Mouse (Mus musculus) heart, embryonic 14.5 days (tissue): ENCODE results near the gene Cnot10. TPM values are rescaled to one million over a fixed set of nuclear protein-coding genes. Genes with fewer than 3 reads are reported as not detected.
A peak's percentile ranks its signal among the peaks of the same experiment; 100 is the strongest.

Experiments used
- ATAC-seq: fragments of 200-750 bp; cut with Nextera tagmentation; 2 replicates; pipeline ENCODE4 v1.8.0; 2017; ENCODE audit warnings: low read depth, moderate TSS enrichment; ENCODE audit not compliant: insufficient number of reproducible peaks, insufficient read depth, low FRiP score
- H3K27ac ChIP-seq, 2 experiments: fragments of 200-500 bp in 1 of 2; fragments of 300-500 bp in 1 of 2; sonication (generic) in 1 of 2; replicated peaks in 1 of 2; 2 replicates each; pipeline ENCODE4 v1.5.1; 2012 to 2014; ENCODE audit warnings: low read depth in 2 of 2, low read length in 2 of 2, control low read depth in 1 of 2, mild to moderate bottlenecking in 1 of 2, mixed read lengths in 1 of 2; ENCODE audit not compliant: control insufficient read depth in 1 of 2, insufficient read depth in 1 of 2
- H3K27me3 ChIP-seq: fragments of 300-500 bp; sonication (generic); 2 replicates; pipeline ENCODE4 v1.6.1; 2014; ENCODE audit warnings: mild to moderate bottlenecking, low read length, control low read depth; ENCODE audit not compliant: control insufficient read depth, insufficient read depth
- H3K36me3 ChIP-seq: fragments of 300-500 bp; sonication (generic); 2 replicates; pipeline ENCODE4 v1.6.1; 2014; ENCODE audit warnings: mild to moderate bottlenecking, control low read depth, low read length, mixed read lengths; ENCODE audit not compliant: control insufficient read depth, insufficient read depth
- H3K4me1 ChIP-seq, 2 experiments: fragments of 200-500 bp in 1 of 2; fragments of 300-500 bp in 1 of 2; sonication (generic) in 1 of 2; 2 replicates each; pipeline ENCODE4 v1.6.1; 2012 to 2014; ENCODE audit warnings: low read length in 2 of 2, control low read depth in 1 of 2, mixed read lengths in 1 of 2; ENCODE audit not compliant: control insufficient read depth in 2 of 2, insufficient read depth in 2 of 2
- H3K4me2 ChIP-seq: fragments of 300-500 bp; sonication (generic); 2 replicates; pipeline ENCODE4 v1.6.1; 2014; ENCODE audit warnings: mild to moderate bottlenecking, low read length
- H3K4me3 ChIP-seq, 2 experiments: fragments of 200-500 bp in 1 of 2; fragments of 300-500 bp in 1 of 2; sonication (generic) in 1 of 2; 2 replicates each; pipeline ENCODE4 v1.5.1; 2012 to 2014; ENCODE audit warnings: low read length in 2 of 2, mild to moderate bottlenecking in 2 of 2, control low read depth in 1 of 2, low read depth in 1 of 2, moderate library complexity in 1 of 2; ENCODE audit not compliant: control insufficient read depth in 1 of 2, insufficient read depth in 1 of 2
- H3K9ac ChIP-seq: fragments of 300-500 bp; sonication (generic); 2 replicates; pipeline ENCODE4 v1.6.1; 2014; ENCODE audit warnings: mild to moderate bottlenecking, low read length
- H3K9me3 ChIP-seq: fragments of 300-500 bp; sonication (generic); 2 replicates; pipeline ENCODE4 v1.6.1; 2016; ENCODE audit warnings: low read length, control low read depth; ENCODE audit not compliant: control insufficient read depth
- WGBS: fragments of 180-500 bp; shearing (Covaris S2); extraction: QIAGEN DNeasy Blood & Tissue Kit; methylation state at CpG from one replicate; pipeline ENCODE4 v1.1.7; 2014; 5-methylcytosine and 5-hydroxymethylcytosine counted together
- polyA plus RNA-seq: library from polyadenylated mRNA; unstranded; fragments of >200 nt; fragmentation: Nextera tagmentation; extraction: Ambion mirVana; gene quantifications from 2 replicates; pipeline ENCODE4 v1.2.1, GENCODE M21; 2014

Gene Cnot10
- polyA plus RNA-seq, 1 experiment from 2014 or later = 34.5 TPM

- H3K27ac ChIP-seq = peak overlapping the region in 1 of 2 experiments; percentile 92; a peak in 2 of 4 replicates
- 78% methylated on average over 10 of the region's 10 CpGs for WGBS
- H3K36me3 ChIP-seq = no peaks in the 10 kb centered on the region
- no peak overlapping the region for H3K4me3 ChIP-seq
- ATAC-seq = no peak
- H3K27me3 ChIP-seq = no peaks in the 10 kb centered on the region
- peaks cover 19 to 35% of the 10 kb centered on the region in 2 experiments for H3K4me1 ChIP-seq
- H3K4me2 ChIP-seq = no peak overlapping the region
- no peaks in the 10 kb centered on the region for H3K9me3 ChIP-seq
- H3K9ac ChIP-seq = no peak overlapping the region
Observed at GRCm38 (mm10) chr9:114666858-114667257, 26.9 kb upstream of the Cnot10 start.

DNA sequence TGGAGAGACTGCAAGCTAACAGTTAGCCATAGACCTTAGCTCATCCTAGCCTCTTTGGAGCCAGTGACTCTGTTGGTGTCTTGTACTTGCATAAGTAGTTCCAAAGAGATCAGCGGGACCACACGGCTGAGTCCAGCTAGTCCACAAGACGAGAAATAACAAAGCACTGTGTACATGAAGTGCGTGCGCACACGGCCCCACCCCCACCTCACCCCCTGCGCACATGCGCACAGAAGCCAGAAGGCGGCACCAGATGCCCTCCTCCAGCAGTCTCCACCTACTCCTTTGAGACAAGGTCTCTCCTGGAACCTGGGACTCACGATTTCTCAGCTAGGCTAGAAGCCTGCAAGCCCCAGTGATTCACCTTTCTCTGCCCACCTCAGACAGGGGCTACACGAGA, 23.8 kb upstream of the Cnot10 start:
- Histone ChIP-seq H3K4me3 (no peak overlapping the region), H3K27ac (peak overlapping the region; percentile 82 to 87), H3K27me3 (no peaks in the 10 kb centered on the region), H3K9me3 (no peaks in the 10 kb centered on the region), H3K36me3 (no peaks in the 10 kb centered on the region), H3K9ac (no peak overlapping the region), H3K4me2 (peak overlapping the region; percentile 30; the same call in 1 of the 2 replicates), H3K4me1 (peaks cover 19 to 26% of the 10 kb centered on the region in 2 experiments)
- WGBS = 80% methylated on average over 11 of the region's 11 CpGs
- no peak for ATAC-seq

DNA sequence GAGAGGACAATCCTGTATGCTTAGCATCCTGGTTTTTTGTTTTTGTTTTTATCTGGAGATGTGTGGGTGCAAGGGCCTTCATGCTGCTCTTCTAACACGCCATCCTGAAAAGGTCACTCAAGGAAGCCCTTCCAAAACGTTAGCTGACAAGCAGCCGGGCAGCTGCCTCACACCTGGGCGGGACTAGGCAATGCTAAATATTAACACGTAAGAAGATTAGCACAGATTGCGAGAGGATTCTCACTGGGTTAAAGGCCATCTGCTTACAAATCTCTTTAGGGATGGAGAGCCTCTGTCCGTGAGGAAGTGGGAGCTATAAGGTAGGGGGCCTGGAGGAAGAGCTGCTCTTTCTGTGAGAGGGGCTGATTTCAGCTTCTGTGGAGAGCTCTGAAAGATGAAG, 22.0 kb upstream of the Cnot10 start:
- Histone ChIP-seq H3K4me1 (peaks cover 10 to 12% of the 10 kb centered on the region in 2 experiments), H3K27ac (no peak overlapping the region), H3K9ac (no peak overlapping the region), H3K4me2 (no peak overlapping the region), H3K27me3 (no peaks in the 10 kb centered on the region), H3K9me3 (no peaks in the 10 kb centered on the region), H3K36me3 (no peaks in the 10 kb centered on the region), H3K4me3 (no peak overlapping the region)
- 44% methylated on average over 7 of the region's 7 CpGs for WGBS
- no peak for ATAC-seq

- peaks cover 7 to 9% of the 10 kb centered on the region in 2 experiments; a peak in 3 of 4 replicates for H3K4me1 ChIP-seq
- ATAC-seq = no peak
- H3K4me2 ChIP-seq = no peak overlapping the region
- no peaks in the 10 kb centered on the region for H3K27me3 ChIP-seq
- H3K9me3 ChIP-seq = no peaks in the 10 kb centered on the region
- WGBS = 75% methylated on average over 6 of the region's 6 CpGs
- no peak overlapping the region for H3K4me3 ChIP-seq
- no peak overlapping the region for H3K9ac ChIP-seq
- H3K36me3 ChIP-seq = no peaks in the 10 kb centered on the region
- H3K27ac ChIP-seq = no peak overlapping the region
Observed at GRCm38 (mm10) chr9:114660983-114661382, 21.0 kb upstream of the Cnot10 start.

DNA sequence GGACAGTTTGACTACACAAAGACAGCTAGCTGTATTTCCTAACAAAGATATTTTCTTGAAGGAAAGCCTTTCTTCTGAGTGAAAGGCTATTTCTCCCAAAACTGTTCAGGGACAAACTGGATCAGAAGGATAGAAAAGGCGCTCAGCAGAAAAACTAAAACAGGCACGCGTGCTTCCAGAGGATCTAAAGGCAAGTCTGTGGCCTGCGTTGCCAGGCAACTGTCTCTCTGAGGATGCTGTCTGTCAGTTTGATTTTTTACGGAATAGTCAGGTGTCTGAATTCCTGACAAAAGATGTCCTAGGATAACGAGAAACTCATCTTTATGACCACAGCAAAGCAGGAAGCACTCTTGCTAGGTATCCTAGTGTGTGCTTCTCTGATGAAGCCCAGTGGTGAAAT, 20.5 kb upstream of the Cnot10 start:
- WGBS = 85% methylated on average over 6 of the region's 6 CpGs
- H3K27me3 ChIP-seq = no peaks in the 10 kb centered on the region
- no peak for ATAC-seq

GRCm38 (mm10) chr9:114656701-114657100, 16.7 kb upstream of the Cnot10 start:
- Histone ChIP-seq H3K9me3 (0 out of 2 replicates have a peak, but pooled peaks cover 2% of the 10 kb centered on the region), H3K27me3 (no peaks in the 10 kb centered on the region), H3K4me1 (no peaks in the 10 kb centered on the region), H3K36me3 (no peaks in the 10 kb centered on the region), H3K27ac (no peak overlapping the region), H3K4me2 (no peak overlapping the region), H3K4me3 (no peak overlapping the region), H3K9ac (no peak overlapping the region)
- 74% methylated on average over 3 of the region's 3 CpGs for whole genome bisulfite sequencing
- no peak for ATAC-seq

More for the DNA sequence above, 20.5 kb upstream of the Cnot10 start:
- peaks cover 7 to 9% of the 10 kb centered on the region in 2 experiments; a peak in 3 of 4 replicates for H3K4me1 ChIP-seq
- no peak overlapping the region for H3K4me3 ChIP-seq
- no peak overlapping the region for H3K27ac ChIP-seq
- 0 out of 2 replicates have a peak, but pooled peaks cover under 1% of the 10 kb centered on the region for H3K9me3 ChIP-seq
- H3K36me3 ChIP-seq = no peaks in the 10 kb centered on the region
- H3K9ac ChIP-seq = no peak overlapping the region
- no peak overlapping the region for H3K4me2 ChIP-seq

GRCm38 (mm10) chr9:114655356-114655755, 15.4 kb upstream of the Cnot10 start:
- 0 out of 2 replicates have a peak, but pooled peaks cover 2% of the 10 kb centered on the region for H3K9me3 ChIP-seq
- WGBS = 80% methylated on average over 4 of the region's 4 CpGs

More at GRCm38 (mm10) chr9:114655356-114655755, 15.4 kb upstream of the Cnot10 start:
- H3K36me3 ChIP-seq = no peaks in the 10 kb centered on the region
- H3K4me1 ChIP-seq = no peaks in the 10 kb centered on the region
- no peaks in the 10 kb centered on the region for H3K27me3 ChIP-seq
- no peak overlapping the region for H3K9ac ChIP-seq
- no peak overlapping the region for H3K4me2 ChIP-seq
- H3K4me3 ChIP-seq = no peak overlapping the region
- no peak for ATAC-seq
- H3K27ac ChIP-seq = no peak overlapping the region
